Mouse (Mus musculus): Measurements from ENCODE around the gene Hist1h4i.

- TF ChIP-seq EP300 (IDR thresholded peaks at IDR 0.05; ENCODE audit: low read depth) (peak; percentile 30), CTCF (IDR thresholded peaks at IDR 0.05; ENCODE audit: low read depth) (no peak)
Measured at GRCm38 (mm10) chr13:22040464-22041141, 559 bp downstream of the Hist1h4i start.

Measured in liver, embryonic 14.5 days (tissue).